Comparison of ENCODE assay signal across 25 mouse cellular contexts in genomic region chr1:69459899-69460298, GRCm38 (mm10).
"Had no signal": no experiment of that assay in that cellular context is flagged by ENCODE, and none has a peak within 500 bp of the region (broad histone marks: within the 10 kb centered on the region; RNA-seq: fewer than 3 reads in every experiment).

No protein-coding gene starts in this region.

- H3K36me3 ChIP-seq: heart, embryonic 13.5 days; heart, embryonic 15.5 days; hindbrain, embryonic 13.5 days; hindbrain, embryonic 15.5 days; limb, embryonic 10.5 days; limb, embryonic 12.5 days; liver, embryonic 13.5 days; liver, embryonic 15.5 days had no signal

- H3K4me3 ChIP-seq: heart, adult 2 months; heart, embryonic 13.5 days; heart, embryonic 15.5 days; hindbrain, embryonic 13.5 days; hindbrain, embryonic 15.5 days; layer of hippocampus, adult 2 months; limb, embryonic 10.5 days; limb, embryonic 12.5 days; liver, embryonic 13.5 days; liver, embryonic 15.5 days had no signal

- DNase-seq: gastrocnemius, postnatal 14 days; gastrocnemius, postnatal 36 days; heart, adult 11 months; heart, adult 2 months; heart, postnatal 14 days; heart, postnatal 36 days; kidney, adult 11 months; kidney, adult 2 months; kidney, postnatal 14 days; kidney, postnatal 4 days; layer of hippocampus, adult 9-11 months; layer of hippocampus, postnatal 36 days; liver; liver, embryonic 13.5 days; liver, postnatal 0 days had no signal

- H3K9me3 ChIP-seq: heart, embryonic 13.5 days; heart, embryonic 15.5 days; hindbrain, embryonic 13.5 days; hindbrain, embryonic 15.5 days; limb, embryonic 10.5 days; limb, embryonic 12.5 days; liver, embryonic 13.5 days; liver, embryonic 15.5 days had no signal

- H3K4me1 ChIP-seq: hindbrain, embryonic 13.5 days; hindbrain, embryonic 15.5 days; limb, embryonic 10.5 days; limb, embryonic 12.5 days; liver, embryonic 13.5 days; liver, embryonic 15.5 days had no signal

- H3K9ac ChIP-seq: heart, embryonic 13.5 days; heart, embryonic 15.5 days; hindbrain, embryonic 13.5 days; hindbrain, embryonic 15.5 days; limb, embryonic 12.5 days; liver, embryonic 13.5 days; liver, embryonic 15.5 days; liver, postnatal 0 days had no signal

- H3K27ac ChIP-seq: heart, adult 2 months; heart, embryonic 13.5 days; heart, embryonic 15.5 days; hindbrain, embryonic 13.5 days; hindbrain, embryonic 15.5 days; hindbrain, postnatal 0 days; kidney, postnatal 0 days; layer of hippocampus, adult 2 months; limb, embryonic 10.5 days; limb, embryonic 12.5 days; liver, embryonic 13.5 days; liver, embryonic 15.5 days had no signal
